In the genomic region with DNA sequence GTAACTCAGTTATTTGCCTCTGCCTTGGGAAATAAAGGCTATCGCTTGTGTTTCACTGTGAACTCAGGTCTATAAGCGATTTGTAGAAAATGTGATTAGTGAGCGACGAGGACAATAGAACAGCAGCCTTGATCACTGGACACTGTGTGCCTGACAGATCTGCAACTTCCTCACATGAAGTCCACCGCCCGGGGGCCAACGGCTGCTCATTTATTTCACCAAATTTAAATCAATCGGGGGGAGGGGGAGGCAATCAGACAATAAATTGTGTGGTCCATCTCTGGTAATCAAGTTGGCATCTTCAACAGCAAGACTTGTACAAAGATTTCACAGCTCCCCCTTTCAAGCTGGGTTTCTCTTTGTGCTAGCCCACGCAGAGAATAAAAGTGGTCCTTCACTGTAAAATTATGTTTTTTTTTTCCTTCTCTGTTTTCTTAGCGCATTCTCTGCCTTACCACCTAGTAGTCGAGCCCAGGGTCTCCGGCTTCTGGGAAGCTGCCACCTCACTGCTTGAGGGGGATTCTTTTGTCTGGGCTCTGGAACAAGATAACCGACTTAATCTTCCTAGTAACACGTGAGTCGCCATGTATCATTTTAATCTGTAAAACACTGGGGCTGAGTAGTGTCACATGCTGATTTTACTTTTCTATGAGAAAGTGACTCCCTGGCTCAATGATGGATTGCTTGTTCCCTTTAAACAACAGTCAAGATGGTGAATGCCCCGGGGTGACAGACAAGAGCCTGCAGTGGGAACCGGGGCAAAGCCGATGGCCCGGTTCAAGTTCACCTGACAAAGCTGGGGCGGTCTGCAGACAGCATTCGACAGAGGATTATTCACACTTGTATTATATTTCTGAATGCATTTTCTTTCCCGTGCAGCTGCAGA, we compare ENCODE assay signal across 17 mouse cellular contexts. TPM values are rescaled to one million over a fixed set of nuclear protein-coding genes. Genes with fewer than 3 reads are reported as not detected.
DNase-seq lines count a peak whose midpoint lies in the region; ATAC-seq and TF ChIP-seq lines count a peak whose summit lies in the region.
"Had no signal": no experiment of that assay in that cellular context is flagged by ENCODE, and none has a peak within 500 bp of the region (broad histone marks: within the 10 kb centered on the region; RNA-seq: fewer than 3 reads in every experiment).

No protein-coding gene starts in this region.

- peak; percentile 10 for DNase-seq in Muller cell, postnatal 12 days (ENCODE audit: inconsistent ontology term)
- DNase-seq in forebrain, embryonic 11.5 days (ENCODE audit: low spot score), result no peak
- DNase-seq in hindbrain, embryonic 14.5 days (ENCODE audit: low spot score), result peak; percentile 31
- no peak for DNase-seq in liver, postnatal 0 days
- no peak for DNase-seq in MN1 (ENCODE audit: low spot score)
- DNase-seq in spleen, postnatal 14 days (ENCODE audit: low spot score in 2 of 2), result no peak
- no peak for DNase-seq in frontal cortex, postnatal 36 days (ENCODE audit: low spot score in 2 of 2)
- DNase-seq: adrenal gland, postnatal 36 days; cerebellum, adult 11-12 months; heart, adult 18-20 months; heart, postnatal 14 days; kidney, adult 8-10 months; thymus, adult 18-20 months had no signal

- peak; percentile 53 for ATAC-seq in forebrain, embryonic 11.5 days (replicated peaks; ENCODE audit: low FRiP score)
- ATAC-seq in hindbrain, embryonic 14.5 days (ENCODE audit: low FRiP score), result no peak; the same call in 1 of the 2 replicates
- ATAC-seq in midbrain, embryonic 16.5 days, result peak; percentile 60; the same call in 1 of the 2 replicates
- no peak for ATAC-seq in liver, postnatal 0 days
- ATAC-seq: lung, postnatal 0 days had no signal

- peaks cover 7% of the 10 kb centered on the region; the same call in 1 of the 2 replicates for H3K4me1 ChIP-seq in forebrain, embryonic 11.5 days (replicated peaks; ENCODE audit: control insufficient read depth, insufficient read depth, low read length)
- peaks cover 14% of the 10 kb centered on the region for H3K4me1 ChIP-seq in hindbrain, embryonic 14.5 days (replicated peaks; ENCODE audit: control insufficient read depth, insufficient read depth, low read length)
- H3K4me1 ChIP-seq in midbrain, embryonic 16.5 days (ENCODE audit: control insufficient read depth, insufficient read depth, low read length), result peaks cover 5% of the 10 kb centered on the region; the same call in 1 of the 2 replicates
- no peaks in the 10 kb centered on the region for H3K4me1 ChIP-seq in liver, postnatal 0 days (ENCODE audit: insufficient read depth)

- no peaks in the 10 kb centered on the region for H3K9me3 ChIP-seq in forebrain, embryonic 11.5 days (ENCODE audit: control insufficient read depth, low read length)
- H3K9me3 ChIP-seq in hindbrain, embryonic 14.5 days (ENCODE audit: control insufficient read depth, low read length), result no peaks in the 10 kb centered on the region
- no peaks in the 10 kb centered on the region for H3K9me3 ChIP-seq in midbrain, embryonic 16.5 days (replicated peaks; ENCODE audit: control insufficient read depth, low read length, poor library complexity, severe bottlenecking)
- no peaks in the 10 kb centered on the region for H3K9me3 ChIP-seq in liver, postnatal 0 days (ENCODE audit: low read length)

- no peaks in the 10 kb centered on the region for H3K36me3 ChIP-seq in forebrain, embryonic 11.5 days (ENCODE audit: control insufficient read depth, insufficient read depth, low read length)
- no peaks in the 10 kb centered on the region for H3K36me3 ChIP-seq in hindbrain, embryonic 14.5 days (replicated peaks; ENCODE audit: control insufficient read depth, insufficient read depth)
- H3K36me3 ChIP-seq in midbrain, embryonic 16.5 days (ENCODE audit: control insufficient read depth, insufficient read depth, low read length), result no peaks in the 10 kb centered on the region
- H3K36me3 ChIP-seq in liver, postnatal 0 days (replicated peaks; ENCODE audit: insufficient read depth, low read length), result no peaks in the 10 kb centered on the region

- peaks cover 2% of the 10 kb centered on the region; the same call in 1 of the 2 replicates for H3K27me3 ChIP-seq in forebrain, embryonic 11.5 days (ENCODE audit: control insufficient read depth, insufficient read depth, low read length)
- H3K27me3 ChIP-seq in hindbrain, embryonic 14.5 days (ENCODE audit: control insufficient read depth, insufficient read depth, low read length), result no peaks in the 10 kb centered on the region
- H3K27me3 ChIP-seq in midbrain, embryonic 16.5 days (ENCODE audit: control insufficient read depth, insufficient read depth, low read depth, low read length), result peaks cover 7% of the 10 kb centered on the region
- H3K27me3 ChIP-seq in liver, postnatal 0 days (ENCODE audit: insufficient read depth, low read length), result no peaks in the 10 kb centered on the region

- WGBS in forebrain, embryonic 11.5 days, result 34% methylated on average over 22 of the region's 22 CpGs
- WGBS in hindbrain, embryonic 14.5 days, result 19% methylated on average over 22 of the region's 22 CpGs
- WGBS in midbrain, embryonic 16.5 days, result 14% methylated on average over 22 of the region's 22 CpGs
- 74% methylated on average over 22 of the region's 22 CpGs for WGBS in liver, postnatal 0 days (ENCODE audit: insufficient replicate concordance)

- peak overlapping the region; percentile 23; the same call in 1 of the 2 replicates for H3K9ac ChIP-seq in forebrain, embryonic 11.5 days (ENCODE audit: low read length)
- H3K9ac ChIP-seq in hindbrain, embryonic 14.5 days, result peak overlapping the region; percentile 28
- H3K9ac ChIP-seq in midbrain, embryonic 16.5 days (ENCODE audit: low read depth, low read length), result peak overlapping the region; percentile 24; the same call in 1 of the 2 replicates
- H3K9ac ChIP-seq in liver, postnatal 0 days (replicated peaks), result no peak overlapping the region

- H3K4me2 ChIP-seq in forebrain, embryonic 11.5 days (ENCODE audit: low read depth, low read length, severe bottlenecking), result 0 out of 2 replicates have a peak overlapping the region, but pooled peaks have one; percentile 18
- peak overlapping the region; percentile 39 for H3K4me2 ChIP-seq in hindbrain, embryonic 14.5 days (replicated peaks)
- peak overlapping the region; percentile 25 for H3K4me2 ChIP-seq in midbrain, embryonic 16.5 days (ENCODE audit: low read length)
- no peak overlapping the region for H3K4me2 ChIP-seq in liver, postnatal 0 days (ENCODE audit: low read depth, low read length)
- H3K4me2 ChIP-seq: liver, embryonic 11.5 days had no signal

- no peak for TF ChIP-seq EP300 in liver, postnatal 0 days (IDR thresholded peaks at IDR 0.05; ENCODE audit: low read depth)

- no peak overlapping the region for H3K27ac ChIP-seq in forebrain, embryonic 11.5 days (ENCODE audit: low read depth, low read length)
- peak overlapping the region; percentile 29; the same call in 1 of the 2 replicates for H3K27ac ChIP-seq in hindbrain, embryonic 14.5 days
- no peak overlapping the region for H3K27ac ChIP-seq in midbrain, embryonic 16.5 days (ENCODE audit: low read length)
- no peak overlapping the region for H3K27ac ChIP-seq in liver, postnatal 0 days (ENCODE audit: low read depth)
- H3K27ac ChIP-seq: layer of hippocampus, adult 2 months had no signal

- H3K4me3 ChIP-seq in forebrain, embryonic 11.5 days (ENCODE audit: low read depth, low read length), result no peak overlapping the region
- no peak overlapping the region for H3K4me3 ChIP-seq in hindbrain, embryonic 14.5 days (replicated peaks; ENCODE audit: low read length)
- 0 out of 2 replicates have a peak overlapping the region, but pooled peaks have one; percentile 1 for H3K4me3 ChIP-seq in midbrain, embryonic 16.5 days (ENCODE audit: low read depth, low read length)
- H3K4me3 ChIP-seq in liver, postnatal 0 days (ENCODE audit: low read depth, low read length), result no peak overlapping the region
- H3K4me3 ChIP-seq: layer of hippocampus, adult 2 months had no signal

- no peak for TF ChIP-seq CTCF in liver, postnatal 0 days (IDR thresholded peaks at IDR 0.05; ENCODE audit: low read depth)

RNA-seq across cellular contexts. Expression of a gene that starts 29.0 kb away (rescaled TPM):
- polyA plus RNA-seq in forebrain, embryonic 11.5 days (2014; fragmentation: Nextera tagmentation; extraction: Ambion mirVana), result 88.6 and 94.4 TPM in 2 replicates
- 3.8 and 6.4 TPM in 2 replicates for polyA plus RNA-seq in hindbrain, embryonic 14.5 days (2014; fragmentation: Nextera tagmentation; extraction: Ambion mirVana)
- polyA plus RNA-seq in midbrain, embryonic 16.5 days (2015; fragmentation: Nextera tagmentation; extraction: Ambion mirVana), result 5.2 and 16.9 TPM in 2 replicates
- polyA plus RNA-seq in liver, postnatal 0 days (2015; fragmentation: Nextera tagmentation; extraction: Ambion mirVana), result not detected in 2 replicates
- polyA plus RNA-seq: liver, embryonic 11.5 days; lung, postnatal 0 days had no signal

Comparison
In these comparisons a context has a peak if more than half of its experiments do, and no peak if none do; other contexts are left out.
1. DNase-seq: peak in Muller cell, postnatal 12 days (single experiment) and hindbrain, embryonic 14.5 days (single experiment); none in forebrain, embryonic 11.5 days (single experiment), liver, postnatal 0 days (single experiment), MN1 (single experiment), spleen, postnatal 14 days (0 of 2) and frontal cortex, postnatal 36 days (0 of 2).
2. ATAC-seq: peak in forebrain, embryonic 11.5 days (single experiment) and midbrain, embryonic 16.5 days (single experiment); none in hindbrain, embryonic 14.5 days (single experiment) and liver, postnatal 0 days (single experiment).